Mouse (Mus musculus) heart, postnatal 0 days (tissue): ENCODE data around the gene Gga1.

Experiments
- CTCF ChIP-seq: IDR thresholded peaks from 2 replicates; pipeline ENCODE4 v1.5.1; 2016; ENCODE audit warnings: antibody characterized with exemption, control low read depth, low read depth
- EP300 ChIP-seq: IDR thresholded peaks from 2 replicates; pipeline ENCODE4 v1.6.1; 2016; ENCODE audit warnings: antibody characterized with exemption, low read depth

DNA sequence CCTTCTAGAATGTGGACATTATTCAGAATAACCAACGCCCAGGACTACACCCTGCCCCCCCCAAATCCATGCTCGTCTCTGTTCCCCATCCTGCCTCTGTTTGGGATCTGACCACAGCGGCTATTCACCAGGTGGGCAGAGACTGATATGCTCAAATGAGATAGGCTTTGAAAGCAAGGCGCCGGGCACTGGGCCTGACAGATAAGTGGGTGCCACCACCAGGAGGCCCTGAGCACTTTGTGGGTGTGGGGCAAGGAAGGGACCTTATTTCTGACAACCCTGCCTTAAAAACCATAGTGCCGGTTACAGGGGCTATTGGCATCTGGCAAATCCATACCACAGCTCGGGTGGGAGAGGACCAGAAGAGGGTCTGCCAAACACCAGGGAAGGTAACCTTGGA is 45.7 kb downstream of the Gga1 start:
- TF ChIP-seq CTCF = no peak
- no peak for TF ChIP-seq EP300
